Mouse (Mus musculus): ENCODE data around the gene Ccin.

DNA sequence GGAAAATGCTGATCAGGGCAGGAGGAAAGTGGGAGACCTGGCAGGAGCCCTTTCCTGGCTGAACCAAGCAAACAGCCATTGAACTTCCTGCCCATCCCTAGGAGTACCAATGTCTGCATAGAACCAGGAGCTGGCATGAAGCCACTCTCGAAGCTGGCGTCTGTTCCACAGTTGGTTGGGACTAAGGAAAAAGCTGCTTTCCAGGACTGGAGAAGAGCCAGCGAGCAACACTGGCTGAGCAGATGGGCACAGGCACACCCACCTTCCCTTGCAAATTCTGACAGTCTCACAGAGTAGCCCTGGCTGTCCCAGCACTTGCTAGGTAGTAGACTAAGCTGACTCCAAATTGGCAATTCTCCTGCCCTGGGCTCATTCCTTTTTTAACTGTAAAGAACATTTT, 3.5 kb upstream of the Ccin start:
- TF ChIP-seq GATA1 (IDR thresholded peaks at IDR 0.05; ENCODE audit: borderline replicate concordance, low read length) = no peak
- no peak for TF ChIP-seq FLI1 (IDR thresholded peaks at IDR 0.05; ENCODE audit: low read length)

All from megakaryocyte, embryonic 14.5 days (primary cell).